Mouse (Mus musculus): ENCODE results near the gene Hdac4. TPM values are rescaled to one million over a fixed set of nuclear protein-coding genes. Genes with fewer than 3 reads are reported as not detected.

The Hdac4 gene
- polyA plus RNA-seq, 1 experiment from 2014 or later: 21.2 TPM

- 93% methylated on average over 5 of the region's 5 CpGs for WGBS
- H3K4me3 ChIP-seq (ENCODE audit: low read depth, low read length): no peak overlapping the region
- no peak overlapping the region for H3K27ac ChIP-seq (ENCODE audit: low read depth, low read length)
Measured at GRCm38 (mm10) chr1:92112591-92112990, 82.9 kb downstream of the Hdac4 start.

GRCm38 (mm10) chr1:92111551-92111950, 83.9 kb downstream of the Hdac4 start:
- no peak for DNase-seq (ENCODE audit: low spot score)
- no peaks in the 10 kb centered on the region for H3K36me3 ChIP-seq (ENCODE audit: control insufficient read depth, insufficient read depth, low read length)
- no peak overlapping the region for H3K27ac ChIP-seq (ENCODE audit: low read depth, low read length)
- H3K9me3 ChIP-seq (ENCODE audit: control insufficient read depth, low read length): no peaks in the 10 kb centered on the region
- H3K4me1 ChIP-seq (replicated peaks; ENCODE audit: control insufficient read depth, insufficient read depth, low read length): no peaks in the 10 kb centered on the region
- no peaks in the 10 kb centered on the region for H3K27me3 ChIP-seq (ENCODE audit: control insufficient read depth, insufficient read depth, low read length)
- 79% methylated on average over 2 of the region's 2 CpGs for WGBS
- no peak for ATAC-seq (ENCODE audit: low FRiP score)
- no peak overlapping the region for H3K9ac ChIP-seq (ENCODE audit: low read depth, low read length)
- no peak overlapping the region for H3K4me3 ChIP-seq (ENCODE audit: low read depth, low read length)
- no peak overlapping the region for H3K4me2 ChIP-seq (replicated peaks; ENCODE audit: low read depth, low read length)

More at GRCm38 (mm10) chr1:92112591-92112990, 82.9 kb downstream of the Hdac4 start:
- Histone ChIP-seq H3K9ac (ENCODE audit: low read depth, low read length) (no peak overlapping the region), H3K9me3 (ENCODE audit: control insufficient read depth, low read length) (no peaks in the 10 kb centered on the region), H3K27me3 (ENCODE audit: control insufficient read depth, insufficient read depth, low read length) (no peaks in the 10 kb centered on the region), H3K36me3 (ENCODE audit: control insufficient read depth, insufficient read depth, low read length) (no peaks in the 10 kb centered on the region), H3K4me2 (replicated peaks; ENCODE audit: low read depth, low read length) (no peak overlapping the region), H3K4me1 (replicated peaks; ENCODE audit: control insufficient read depth, insufficient read depth, low read length) (no peaks in the 10 kb centered on the region)
- DNase-seq (ENCODE audit: low spot score): no peak
- ATAC-seq (ENCODE audit: low FRiP score): no peak

GRCm38 (mm10) chr1:92111026-92111425, 84.5 kb downstream of the Hdac4 start:
- Histone ChIP-seq H3K4me3 (ENCODE audit: low read depth, low read length) (no peak overlapping the region), H3K9me3 (ENCODE audit: control insufficient read depth, low read length) (no peaks in the 10 kb centered on the region), H3K27me3 (ENCODE audit: control insufficient read depth, insufficient read depth, low read length) (no peaks in the 10 kb centered on the region), H3K4me1 (replicated peaks; ENCODE audit: control insufficient read depth, insufficient read depth, low read length) (no peaks in the 10 kb centered on the region), H3K4me2 (replicated peaks; ENCODE audit: low read depth, low read length) (no peak overlapping the region), H3K9ac (ENCODE audit: low read depth, low read length) (no peak overlapping the region), H3K36me3 (ENCODE audit: control insufficient read depth, insufficient read depth, low read length) (no peaks in the 10 kb centered on the region), H3K27ac (ENCODE audit: low read depth, low read length) (no peak overlapping the region)
- DNase-seq (ENCODE audit: low spot score) (no peak), ATAC-seq (ENCODE audit: low FRiP score) (no peak)
- 92% methylated on average over 1 of the region's 1 CpGs for WGBS

- Histone ChIP-seq H3K9ac (ENCODE audit: low read depth, low read length) (no peak overlapping the region), H3K9me3 (ENCODE audit: control insufficient read depth, low read length) (no peaks in the 10 kb centered on the region), H3K27me3 (ENCODE audit: control insufficient read depth, insufficient read depth, low read length) (no peaks in the 10 kb centered on the region), H3K27ac (ENCODE audit: low read depth, low read length) (no peak overlapping the region), H3K4me1 (replicated peaks; ENCODE audit: control insufficient read depth, insufficient read depth, low read length) (no peaks in the 10 kb centered on the region), H3K36me3 (ENCODE audit: control insufficient read depth, insufficient read depth, low read length) (no peaks in the 10 kb centered on the region), H3K4me3 (ENCODE audit: low read depth, low read length) (no peak overlapping the region), H3K4me2 (replicated peaks; ENCODE audit: low read depth, low read length) (no peak overlapping the region)
- ATAC-seq (ENCODE audit: low FRiP score) (no peak), DNase-seq (ENCODE audit: low spot score) (no peak)
- WGBS: 54% methylated on average over 1 of the region's 1 CpGs
Measured at GRCm38 (mm10) chr1:92109221-92109620, 86.3 kb downstream of the Hdac4 start.

- Histone ChIP-seq H3K9me3 (ENCODE audit: control insufficient read depth, low read length) (no peaks in the 10 kb centered on the region), H3K9ac (ENCODE audit: low read depth, low read length) (no peak overlapping the region), H3K4me2 (replicated peaks; ENCODE audit: low read depth, low read length) (no peak overlapping the region), H3K4me3 (ENCODE audit: low read depth, low read length) (no peak overlapping the region), H3K27me3 (ENCODE audit: control insufficient read depth, insufficient read depth, low read length) (no peaks in the 10 kb centered on the region), H3K27ac (ENCODE audit: low read depth, low read length) (no peak overlapping the region), H3K36me3 (ENCODE audit: control insufficient read depth, insufficient read depth, low read length) (no peaks in the 10 kb centered on the region), H3K4me1 (replicated peaks; ENCODE audit: control insufficient read depth, insufficient read depth, low read length) (no peaks in the 10 kb centered on the region)
- 86% methylated on average over 2 of the region's 2 CpGs for WGBS
- ATAC-seq (ENCODE audit: low FRiP score): no peak
- DNase-seq (ENCODE audit: low spot score): no peak
Measured at GRCm38 (mm10) chr1:92108556-92108955, 86.9 kb downstream of the Hdac4 start.

- ATAC-seq (ENCODE audit: low FRiP score) (no peak), DNase-seq (ENCODE audit: low spot score) (no peak)
- Histone ChIP-seq H3K4me3 (ENCODE audit: low read depth, low read length) (no peak overlapping the region), H3K4me2 (replicated peaks; ENCODE audit: low read depth, low read length) (no peak overlapping the region), H3K4me1 (replicated peaks; ENCODE audit: control insufficient read depth, insufficient read depth, low read length) (no peaks in the 10 kb centered on the region), H3K27me3 (ENCODE audit: control insufficient read depth, insufficient read depth, low read length) (no peaks in the 10 kb centered on the region), H3K9me3 (ENCODE audit: control insufficient read depth, low read length) (no peaks in the 10 kb centered on the region), H3K36me3 (ENCODE audit: control insufficient read depth, insufficient read depth, low read length) (no peaks in the 10 kb centered on the region), H3K9ac (ENCODE audit: low read depth, low read length) (no peak overlapping the region), H3K27ac (ENCODE audit: low read depth, low read length) (no peak overlapping the region)
- WGBS: 95% methylated on average over 2 of the region's 2 CpGs
Measured at GRCm38 (mm10) chr1:92107996-92108395, 87.5 kb downstream of the Hdac4 start.

- H3K27me3 ChIP-seq (ENCODE audit: control insufficient read depth, insufficient read depth, low read length): no peaks in the 10 kb centered on the region
- DNase-seq (ENCODE audit: low spot score) (no peak), ATAC-seq (ENCODE audit: low FRiP score) (no peak)
- WGBS: 86% methylated on average over 2 of the region's 2 CpGs
- H3K4me3 ChIP-seq (ENCODE audit: low read depth, low read length): no peak overlapping the region
- no peaks in the 10 kb centered on the region for H3K9me3 ChIP-seq (ENCODE audit: control insufficient read depth, low read length)
- H3K9ac ChIP-seq (ENCODE audit: low read depth, low read length): no peak overlapping the region
- H3K36me3 ChIP-seq (ENCODE audit: control insufficient read depth, insufficient read depth, low read length): no peaks in the 10 kb centered on the region
- H3K4me1 ChIP-seq (replicated peaks; ENCODE audit: control insufficient read depth, insufficient read depth, low read length): no peaks in the 10 kb centered on the region
- no peak overlapping the region for H3K4me2 ChIP-seq (replicated peaks; ENCODE audit: low read depth, low read length)
- H3K27ac ChIP-seq (ENCODE audit: low read depth, low read length): no peak overlapping the region
Measured at GRCm38 (mm10) chr1:92107521-92107920, 88.0 kb downstream of the Hdac4 start.

- WGBS: 88% methylated on average over 4 of the region's 4 CpGs
- Histone ChIP-seq H3K4me1 (replicated peaks; ENCODE audit: control insufficient read depth, insufficient read depth, low read length) (no peaks in the 10 kb centered on the region), H3K36me3 (ENCODE audit: control insufficient read depth, insufficient read depth, low read length) (no peaks in the 10 kb centered on the region), H3K27ac (ENCODE audit: low read depth, low read length) (no peak overlapping the region), H3K9ac (ENCODE audit: low read depth, low read length) (no peak overlapping the region), H3K9me3 (ENCODE audit: control insufficient read depth, low read length) (no peaks in the 10 kb centered on the region), H3K4me2 (replicated peaks; ENCODE audit: low read depth, low read length) (no peak overlapping the region), H3K27me3 (ENCODE audit: control insufficient read depth, insufficient read depth, low read length) (no peaks in the 10 kb centered on the region), H3K4me3 (ENCODE audit: low read depth, low read length) (no peak overlapping the region)
- ATAC-seq (ENCODE audit: low FRiP score): no peak
- DNase-seq (ENCODE audit: low spot score): no peak
Measured at GRCm38 (mm10) chr1:92106486-92107160, 88.9 kb downstream of the Hdac4 start.

GRCm38 (mm10) chr1:92104718-92105117, 90.8 kb downstream of the Hdac4 start:
- H3K9me3 ChIP-seq (ENCODE audit: control insufficient read depth, low read length): no peaks in the 10 kb centered on the region
- no peak overlapping the region for H3K27ac ChIP-seq (ENCODE audit: low read depth, low read length)
- no peaks in the 10 kb centered on the region for H3K4me1 ChIP-seq (replicated peaks; ENCODE audit: control insufficient read depth, insufficient read depth, low read length)
- no peak overlapping the region for H3K4me3 ChIP-seq (ENCODE audit: low read depth, low read length)
- no peak overlapping the region for H3K4me2 ChIP-seq (replicated peaks; ENCODE audit: low read depth, low read length)
- ATAC-seq (ENCODE audit: low FRiP score) (no peak), DNase-seq (ENCODE audit: low spot score) (no peak)
- H3K27me3 ChIP-seq (ENCODE audit: control insufficient read depth, insufficient read depth, low read length): no peaks in the 10 kb centered on the region
- H3K36me3 ChIP-seq (ENCODE audit: control insufficient read depth, insufficient read depth, low read length): no peaks in the 10 kb centered on the region
- H3K9ac ChIP-seq (ENCODE audit: low read depth, low read length): no peak overlapping the region
- WGBS: 84% methylated on average over 3 of the region's 3 CpGs

All from hindbrain, embryonic 11.5 days (tissue).